Mouse (Mus musculus) CH12.LX (cell line): ENCODE measurements around the gene Lpcat3. TPM values are rescaled to one million over a fixed set of nuclear protein-coding genes. Genes with fewer than 3 reads are reported as not detected.

ENCODE experiments used
- DNase-seq: peaks from one replicate; pipeline ENCODE4 v3.0.0-alpha.2; 2013; ENCODE audit errors: extremely low read depth
- H3K27ac ChIP-seq: 2 replicates; pipeline ENCODE4 v1.5.1; 2012; ENCODE audit warnings: low read depth, mild to moderate bottlenecking, control low read depth, moderate library complexity; ENCODE audit not compliant: insufficient read depth
- H3K27me3 ChIP-seq: replicated peaks from 2 replicates; pipeline ENCODE3; 2012; ENCODE audit warnings: inconsistent platforms
- H3K36me3 ChIP-seq, 2 experiments: replicated peaks in 1 of 2; 2 replicates each; pipeline versions ENCODE3 to v1.6.1; 2012; ENCODE audit warnings: inconsistent platforms in 1 of 2, low read length in 1 of 2, mild to moderate bottlenecking in 1 of 2, mixed read lengths in 1 of 2, moderate library complexity in 1 of 2; ENCODE audit not compliant: control insufficient read depth in 1 of 2, insufficient read depth in 1 of 2
- H3K4me1 ChIP-seq, 2 experiments: 2 replicates each; pipeline ENCODE4 v1.6.1; 2012; ENCODE audit warnings: inconsistent platforms in 1 of 2, moderate library complexity in 1 of 2; ENCODE audit not compliant: insufficient read depth in 2 of 2, control insufficient read depth in 1 of 2
- H3K4me2 ChIP-seq: 2 replicates; pipeline ENCODE4 v1.6.1; 2012; ENCODE audit warnings: low read depth, mild to moderate bottlenecking, control low read depth; ENCODE audit not compliant: poor library complexity, insufficient read depth, severe bottlenecking
- H3K4me3 ChIP-seq, 3 experiments: fragments of 150-350 bp in 1 of 3; sonication (generic) in 1 of 3; replicated peaks in 1 of 3; 2 replicates each; pipeline versions ENCODE3 to v1.5.1; 2011 to 2012; ENCODE audit warnings: low read depth in 2 of 3, low read length in 2 of 3, mild to moderate bottlenecking in 2 of 3, moderate library complexity in 2 of 3, control low read depth in 1 of 3, improper control_type of control experiment in 1 of 3, inconsistent platforms in 1 of 3, mixed read lengths in 1 of 3; ENCODE audit not compliant: poor library complexity in 1 of 3
- H3K79me2 ChIP-seq: replicated peaks from 2 replicates; pipeline ENCODE4 v1.6.1; 2012; ENCODE audit warnings: mild to moderate bottlenecking, moderate library complexity; ENCODE audit not compliant: control insufficient read depth, poor library complexity, insufficient read depth, severe bottlenecking; ENCODE audit errors: extremely low read depth
- H3K9ac ChIP-seq: 2 replicates; pipeline ENCODE4 v1.6.1; 2012; ENCODE audit warnings: low read depth, mild to moderate bottlenecking, control low read depth, moderate library complexity; ENCODE audit not compliant: insufficient read depth
- H3K9me3 ChIP-seq: replicated peaks from 2 replicates; pipeline ENCODE3; 2012; ENCODE audit warnings: low read length, inconsistent platforms, mixed read lengths
- BHLHE40 ChIP-seq: IDR thresholded peaks from 2 replicates; pipeline ENCODE4 v1.6.1; 2011; ENCODE audit warnings: mild to moderate bottlenecking, low read depth, low read length, improper control_type of control experiment
- CHD1 ChIP-seq: IDR thresholded peaks from 2 replicates; pipeline ENCODE4 v1.6.1; 2012; ENCODE audit warnings: low read depth, low read length, improper control_type of control experiment, inconsistent platforms
- CHD2 ChIP-seq: IDR thresholded peaks from 2 replicates; pipeline ENCODE4 v1.6.1; 2011; ENCODE audit warnings: low read length, improper control_type of control experiment
- HCFC1 ChIP-seq: IDR thresholded peaks from 2 replicates; pipeline ENCODE4 v1.6.1; 2012; ENCODE audit warnings: low read depth, mild to moderate bottlenecking, inconsistent platforms, low read length, improper control_type of control experiment
- IRF4 ChIP-seq: IDR thresholded peaks from 2 replicates; pipeline ENCODE4 v1.6.1; 2014; ENCODE audit warnings: low read depth, mild to moderate bottlenecking, inconsistent platforms, low read length, improper control_type of control experiment
- JUN ChIP-seq: IDR thresholded peaks from 2 replicates; pipeline ENCODE4 v1.6.1; 2011; ENCODE audit warnings: low read depth, mild to moderate bottlenecking, low read length, improper control_type of control experiment, moderate library complexity; ENCODE audit not compliant: insufficient read depth
- KAT2A ChIP-seq: IDR thresholded peaks from 2 replicates; pipeline ENCODE4 v1.6.1; 2012; ENCODE audit warnings: low read length, improper control_type of control experiment, inconsistent platforms; ENCODE audit not compliant: insufficient replicate concordance
- MXI1 ChIP-seq: IDR thresholded peaks from 2 replicates; pipeline ENCODE4 v1.6.1; 2011; ENCODE audit warnings: mild to moderate bottlenecking, low read depth, low read length, improper control_type of control experiment
- NRF1 ChIP-seq: IDR thresholded peaks from 2 replicates; pipeline ENCODE4 v1.6.1; 2014; ENCODE audit warnings: low read depth, mild to moderate bottlenecking, inconsistent platforms, low read length, improper control_type of control experiment, moderate library complexity
- SIN3A ChIP-seq: IDR thresholded peaks from 2 replicates; pipeline ENCODE4 v1.6.1; 2012; ENCODE audit warnings: low read length, improper control_type of control experiment, inconsistent platforms
- TCF12 ChIP-seq: IDR thresholded peaks from 2 replicates; pipeline ENCODE4 v1.6.1; 2014; ENCODE audit warnings: low read depth, mild to moderate bottlenecking, inconsistent platforms, low read length, improper control_type of control experiment
- USF1 ChIP-seq: IDR thresholded peaks from 2 replicates; pipeline ENCODE4 v1.6.1; 2014; ENCODE audit warnings: low read depth, mild to moderate bottlenecking, inconsistent platforms, low read length, improper control_type of control experiment
- ZC3H11A ChIP-seq: IDR thresholded peaks from 2 replicates; pipeline ENCODE4 v1.6.1; 2012; ENCODE audit warnings: low read depth, mild to moderate bottlenecking, inconsistent platforms, low read length, improper control_type of control experiment
- ZMIZ1 ChIP-seq: IDR thresholded peaks from 2 replicates; pipeline ENCODE4 v1.6.1; 2012; ENCODE audit warnings: low read depth, mild to moderate bottlenecking, inconsistent platforms, low read length, improper control_type of control experiment
- dilution Hi-C: fragments of 300-500 bp; cut with MboI; formaldehyde crosslinking; loops from 2 replicates; pipeline ENCODE4 v1.14.3; 2020; ENCODE audit warnings: low sequenced_read_pairs; ENCODE audit not compliant: extremely low pct_unique_long_range_greater_than_20kb, extremely low pct_ligation_motif_present
- in situ Hi-C: fragments of 300-500 bp; cut with MboI; formaldehyde crosslinking; loops from 3 replicates; pipeline ENCODE4 v1.14.3; 2019; ENCODE audit warnings: low sequenced_read_pairs, low pct_ligation_motif_present, low pct_unique_long_range_greater_than_20kb, mixed read lengths
- polyA plus RNA-seq: library from polyadenylated mRNA; unstranded; fragments of >175 nt; gene quantifications from 2 replicates; pipeline ENCODE4 v1.2.1, GENCODE M21; 2012; ENCODE audit warnings: low read depth; ENCODE audit not compliant: insufficient read length
- total RNA-seq, 2 experiments: library from RNA; depleted of rRNA; stranded (reverse); fragments of 300-350 nt in 1 of 2; fragments of >200 nt in 1 of 2; gene quantifications; 2 replicates each; pipeline ENCODE4 v1.2.3; 2012 to 2014

The Lpcat3 gene
- total and polyA plus RNA-seq, 3 experiments, result 52.9 to 113 (median 77.0) TPM

- TF ChIP-seq SIN3A, result peak; percentile 93
- peak; percentile 72; the same call in 1 of the 2 replicates for TF ChIP-seq KAT2A
- TF ChIP-seq ZC3H11A, result 0 out of 2 replicates have a peak, but pooled peaks have one; percentile 1
- TF ChIP-seq HCFC1, result peak; percentile 80
- no peak; the same call in 1 of the 2 replicates for TF ChIP-seq USF1
Measured at GRCm38 (mm10) chr6:124740888-124741761, 78.3 kb downstream of the Lpcat3 start, which contains the start of gene Grcc10 (continued).

DNA sequence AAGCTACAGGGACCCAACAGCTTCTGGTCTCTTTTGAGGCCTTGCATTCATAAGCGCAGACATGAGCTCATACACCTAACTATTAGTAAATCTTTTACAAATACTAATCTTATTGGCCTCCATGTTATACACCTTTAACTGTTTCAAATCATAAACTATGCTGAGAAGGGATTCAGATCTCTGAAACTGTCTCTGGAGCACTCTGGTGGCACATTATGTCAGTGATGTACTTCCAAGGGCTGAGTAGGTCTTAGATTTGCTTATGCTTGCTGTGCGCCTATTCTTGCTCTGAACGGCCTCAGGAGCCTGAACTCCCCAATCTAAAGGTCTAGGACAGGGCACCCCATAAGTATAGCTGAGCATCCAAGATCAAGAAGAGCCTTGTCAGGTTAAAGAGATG lies 79.0 kb downstream of the Lpcat3 start:
- dilution Hi-C loops, result no loop called here
- Histone ChIP-seq H3K4me3 (peak overlapping the region in 1 of 3 experiments; percentile 27), H3K27ac (peak overlapping the region; percentile 87), H3K4me2 (peak overlapping the region; percentile 76), H3K9ac (peak overlapping the region; percentile 41), H3K4me1 (peaks cover 33 to 79% of the 10 kb centered on the region in 2 experiments), H3K79me2 (no peaks in the 10 kb centered on the region), H3K36me3 (peaks cover 22 to 27% of the 10 kb centered on the region in 2 experiments), H3K9me3 (no peaks in the 10 kb centered on the region), H3K27me3 (no peaks in the 10 kb centered on the region)
- in situ Hi-C loops, result no loop called here
- DNase-seq, result no peak
- no peak for TF ChIP-seq HCFC1
- TF ChIP-seq KAT2A, result no peak
- no peak for TF ChIP-seq CHD2
- no peak for TF ChIP-seq MXI1
- TF ChIP-seq CHD1, result no peak
- TF ChIP-seq NRF1, result no peak
- TF ChIP-seq ZMIZ1, result no peak

DNA sequence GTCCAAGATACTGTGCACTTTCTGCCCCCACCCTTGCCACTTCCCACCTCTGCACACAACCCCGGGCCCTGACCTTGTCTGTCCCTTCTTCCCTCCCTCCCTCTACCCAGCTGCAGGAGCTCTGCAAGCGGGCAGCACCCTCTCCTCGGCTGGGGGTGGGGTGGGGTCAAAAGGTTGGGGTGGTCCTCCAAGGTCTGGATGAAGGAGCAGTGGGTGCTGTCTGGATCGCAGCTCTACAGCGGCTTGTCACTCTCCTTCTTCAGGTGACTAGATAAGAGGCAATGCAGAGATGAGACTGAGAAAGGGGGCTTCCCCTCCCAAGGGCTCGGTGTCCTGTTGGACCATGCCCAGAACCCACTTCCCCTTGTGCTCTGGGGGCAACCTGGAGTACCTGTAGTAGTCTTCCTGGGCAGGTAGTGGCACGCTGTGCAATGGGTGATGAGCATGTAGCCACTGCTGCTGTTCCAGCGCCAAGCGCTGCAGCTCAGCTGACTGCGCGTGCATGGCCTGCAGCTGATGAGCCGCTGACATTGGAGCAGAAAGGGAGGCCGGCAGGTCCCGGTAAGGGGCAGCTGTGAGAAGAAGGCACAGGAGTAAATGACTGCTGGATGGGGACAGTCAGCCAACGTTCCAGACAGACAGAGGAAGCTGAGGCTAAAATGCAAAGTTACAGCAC lies 80.2 kb downstream of the Lpcat3 start:
- no peak overlapping the region for H3K27ac ChIP-seq
- H3K4me1 ChIP-seq, result peaks cover 26 to 68% of the 10 kb centered on the region in 2 experiments
- dilution Hi-C loops (no loop called here), in situ Hi-C loops (no loop called here)
- no peak overlapping the region for H3K4me2 ChIP-seq
- H3K27me3 ChIP-seq, result no peaks in the 10 kb centered on the region
- DNase-seq, result no peak
- TF ChIP-seq IRF4, result no peak
- TF ChIP-seq CHD2, result no peak
- TF ChIP-seq BHLHE40, result no peak
- TF ChIP-seq JUN, result no peak
- TF ChIP-seq TCF12, result no peak
- H3K36me3 ChIP-seq, result peaks cover 33 to 39% of the 10 kb centered on the region in 2 experiments
- no peak overlapping the region for H3K9ac ChIP-seq
- no peaks in the 10 kb centered on the region for H3K79me2 ChIP-seq
- H3K9me3 ChIP-seq, result no peaks in the 10 kb centered on the region
- no peak overlapping the region for H3K4me3 ChIP-seq
